Mouse (Mus musculus): ENCODE data around the gene Stk32c. TPM values are rescaled to one million over a fixed set of nuclear protein-coding genes. Genes with fewer than 3 reads are reported as not detected.

Stk32c gene
- total and polyA plus RNA-seq, 3 experiments = 0.21 TPM; not detected in 2

DNA sequence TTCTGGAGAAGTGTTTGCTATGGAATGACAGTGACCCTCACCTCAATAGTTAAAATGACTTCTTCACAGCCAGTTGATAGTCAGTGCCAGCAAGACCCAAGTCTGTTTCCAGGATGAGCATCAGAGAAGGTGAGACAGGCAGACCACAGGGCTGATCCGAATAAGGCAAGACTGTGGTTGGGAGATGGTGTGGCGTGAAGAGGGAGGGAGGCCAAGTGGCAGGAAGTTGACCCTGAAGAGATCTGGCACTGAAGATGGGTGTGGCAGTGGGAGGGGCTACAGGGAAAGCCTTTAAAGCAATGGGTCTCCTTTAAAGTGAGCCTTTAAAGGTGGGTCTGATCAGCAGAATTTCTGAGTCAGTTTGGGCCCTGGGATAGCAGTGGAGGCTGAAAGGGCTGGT, 55.6 kb downstream of the Stk32c start:
- DNase-seq (ENCODE audit: low read depth, low spot score) = peak; percentile 14
- no peak overlapping the region for H3K9ac ChIP-seq (ENCODE audit: control insufficient read depth, low read depth, low read length, poor library complexity, severe bottlenecking)
- H3K4me1 ChIP-seq (ENCODE audit: control insufficient read depth in 1 of 2, insufficient read depth in 2 of 2, low read length in 2 of 2) = peaks cover 0 to 11% of the 10 kb centered on the region in 2 experiments; a peak in 2 of 4 replicates
- no peaks in the 10 kb centered on the region for H3K27me3 ChIP-seq (ENCODE audit: control insufficient read depth in 1 of 2, insufficient read depth in 2 of 2, low read length in 2 of 2)
- no peak overlapping the region for H3K27ac ChIP-seq (ENCODE audit: control insufficient read depth, low read depth, low read length)
- H3K9me3 ChIP-seq (replicated peaks; ENCODE audit: insufficient read depth, low read length) = no peaks in the 10 kb centered on the region
- no peak overlapping the region for H3K4me3 ChIP-seq (ENCODE audit: control insufficient read depth in 1 of 2, insufficient read depth in 1 of 2, low read depth in 2 of 2, low read length in 2 of 2)
- H3K79me2 ChIP-seq (ENCODE audit: control insufficient read depth, insufficient read depth, low read length, poor library complexity) = no peaks in the 10 kb centered on the region
- peaks cover 0 to 6% of the 10 kb centered on the region in 2 experiments; a peak in 1 of 4 replicates for H3K36me3 ChIP-seq (ENCODE audit: control insufficient read depth in 1 of 2, insufficient read depth in 2 of 2, low read length in 2 of 2)
- no peak for TF ChIP-seq HCFC1 (IDR thresholded peaks at IDR 0.05; ENCODE audit: low read depth, low read length)

GRCm38 (mm10) chr7:139156341-139157058, 56.6 kb downstream of the Stk32c start:
- Histone ChIP-seq H3K79me2 (ENCODE audit: control insufficient read depth, insufficient read depth, low read length, poor library complexity) (no peaks in the 10 kb centered on the region), H3K4me1 (ENCODE audit: control insufficient read depth in 1 of 2, insufficient read depth in 2 of 2, low read length in 2 of 2) (peaks cover 0 to 11% of the 10 kb centered on the region in 2 experiments; a peak in 2 of 4 replicates), H3K36me3 (ENCODE audit: control insufficient read depth in 1 of 2, insufficient read depth in 2 of 2, low read length in 2 of 2) (peaks cover 0 to 6% of the 10 kb centered on the region in 2 experiments; a peak in 1 of 4 replicates), H3K4me3 (ENCODE audit: control insufficient read depth in 1 of 2, insufficient read depth in 1 of 2, low read depth in 2 of 2, low read length in 2 of 2) (peak overlapping the region; percentile 17 to 32; a peak in 3 of 4 replicates), H3K27ac (ENCODE audit: control insufficient read depth, low read depth, low read length) (peak overlapping the region; percentile 84), H3K9me3 (replicated peaks; ENCODE audit: insufficient read depth, low read length) (no peaks in the 10 kb centered on the region), H3K27me3 (ENCODE audit: control insufficient read depth in 1 of 2, insufficient read depth in 2 of 2, low read length in 2 of 2) (no peaks in the 10 kb centered on the region), H3K9ac (ENCODE audit: control insufficient read depth, low read depth, low read length, poor library complexity, severe bottlenecking) (peak overlapping the region; percentile 47)
- DNase-seq (ENCODE audit: low read depth, low spot score) = peak; percentile 67
- 0 out of 2 replicates have a peak, but pooled peaks have one; percentile 41 for TF ChIP-seq SIN3A (IDR thresholded peaks at IDR 0.05; ENCODE audit: low read length)
- no peak for TF ChIP-seq JUND (IDR thresholded peaks at IDR 0.05; ENCODE audit: low read depth, low read length)
- no peak for TF ChIP-seq UBTF (IDR thresholded peaks at IDR 0.05; ENCODE audit: borderline replicate concordance, insufficient read depth, low read depth, low read length)
- TF ChIP-seq EP300 (IDR thresholded peaks at IDR 0.05; ENCODE audit: low read depth in 1 of 2, low read length in 2 of 2) = peak; percentile 29 to 64; a peak in 3 of 4 replicates
- TF ChIP-seq TCF12 (IDR thresholded peaks at IDR 0.05; ENCODE audit: low read depth, low read length) = no peak
- no peak for TF ChIP-seq NRF1 (IDR thresholded peaks at IDR 0.05; ENCODE audit: insufficient read depth, low read depth, low read length, poor library complexity, severe bottlenecking)
- no peak for TF ChIP-seq RCOR1 (IDR thresholded peaks at IDR 0.05; ENCODE audit: low read depth, low read length)
- TF ChIP-seq MAFK (IDR thresholded peaks at IDR 0.05; ENCODE audit: borderline replicate concordance, low read depth, low read length) = no peak
- no peak for TF ChIP-seq E2F4 (IDR thresholded peaks at IDR 0.05; ENCODE audit: borderline replicate concordance, low read depth, low read length)
- no peak for TF ChIP-seq USF2 (IDR thresholded peaks at IDR 0.05; ENCODE audit: borderline replicate concordance in 1 of 2, insufficient read depth in 1 of 2, low read depth in 1 of 2, low read length in 2 of 2)
- no peak for TF ChIP-seq CHD1 (IDR thresholded peaks at IDR 0.05; ENCODE audit: low read depth, low read length)
- no peak for TF ChIP-seq RAD21 (IDR thresholded peaks at IDR 0.05; ENCODE audit: low read depth, low read length)
- no peak for TF ChIP-seq POLR2A (IDR thresholded peaks at IDR 0.05; ENCODE audit: control insufficient read depth in 1 of 2, insufficient read depth in 1 of 2, low read depth in 1 of 2, low read length in 2 of 2, poor library complexity in 1 of 2)
- TF ChIP-seq MYC (IDR thresholded peaks at IDR 0.05; ENCODE audit: low read depth, low read length) = peak; percentile 53; the same call in 1 of the 2 replicates
- TF ChIP-seq NELFE (IDR thresholded peaks at IDR 0.05; ENCODE audit: low read depth, low read length) = no peak
- no peak for TF ChIP-seq GABPA (IDR thresholded peaks at IDR 0.05; ENCODE audit: low read depth, low read length)
- TF ChIP-seq GATA1 (IDR thresholded peaks at IDR 0.05; ENCODE audit: low read depth, low read length) = no peak
- TF ChIP-seq TAL1 (IDR thresholded peaks at IDR 0.05; ENCODE audit: low read length) = no peak
- no peak for TF ChIP-seq ZMIZ1 (IDR thresholded peaks at IDR 0.05; ENCODE audit: low read depth, low read length)
- no peak for TF ChIP-seq MEF2A (IDR thresholded peaks at IDR 0.05; ENCODE audit: extremely low read depth, insufficient replicate concordance, low read depth, low read length, poor library complexity, severe bottlenecking)
- no peak for TF ChIP-seq TBP (IDR thresholded peaks at IDR 0.05; ENCODE audit: low read depth, low read length)
- TF ChIP-seq ETS1 (IDR thresholded peaks at IDR 0.05; ENCODE audit: low read depth, low read length) = 0 out of 2 replicates have a peak, but pooled peaks have one; percentile 16
- 0 out of 2 replicates have a peak, but pooled peaks have one; percentile 43 for TF ChIP-seq MYB (IDR thresholded peaks at IDR 0.05; ENCODE audit: low read depth, low read length)
- no peak for TF ChIP-seq BHLHE40 (IDR thresholded peaks at IDR 0.05; ENCODE audit: borderline replicate concordance, low read depth, low read length)
- TF ChIP-seq ZKSCAN1 (IDR thresholded peaks at IDR 0.05; ENCODE audit: low read depth, low read length) = no peak
- TF ChIP-seq MAX (IDR thresholded peaks at IDR 0.05; ENCODE audit: low read length) = 0 out of 2 replicates have a peak, but pooled peaks have one; percentile 20
- TF ChIP-seq HCFC1 (IDR thresholded peaks at IDR 0.05; ENCODE audit: low read depth, low read length) = no peak
- TF ChIP-seq SMC3 (IDR thresholded peaks at IDR 0.05; ENCODE audit: low read depth, low read length) = no peak
- no peak for TF ChIP-seq POLR2AphosphoS5 (IDR thresholded peaks at IDR 0.05; ENCODE audit: borderline replicate concordance, low read depth, low read length)

All from MEL (cell line).